Mouse (Mus musculus) midbrain, postnatal 0 days (tissue): ENCODE results near the gene Slc25a39. TPM values are rescaled to one million over a fixed set of nuclear protein-coding genes. Genes with fewer than 3 reads are reported as not detected.

Source experiments
- ATAC-seq: fragments of 200-750 bp; cut with Nextera tagmentation; 2 replicates; pipeline ENCODE4 v1.8.0; 2017; ENCODE audit warnings: moderate number of reproducible peaks, mild to moderate bottlenecking, moderate TSS enrichment, moderate library complexity; ENCODE audit not compliant: low FRiP score
- DNase-seq: peaks from one replicate; pipeline ENCODE4 v3.0.0-alpha.2; 2015; ENCODE audit warnings: low spot score
- H3K27ac ChIP-seq: fragments of 300-500 bp; sonication (generic); 2 replicates; pipeline ENCODE4 v1.5.1; 2014; ENCODE audit warnings: low read depth, mild to moderate bottlenecking, low read length, mixed read lengths
- H3K27me3 ChIP-seq: fragments of 300-500 bp; sonication (generic); 2 replicates; pipeline ENCODE4 v1.6.1; 2014; ENCODE audit warnings: low read length, control low read depth, mixed read lengths; ENCODE audit not compliant: insufficient read depth
- H3K36me3 ChIP-seq: fragments of 300-500 bp; sonication (generic); 2 replicates; pipeline ENCODE4 v1.6.1; 2014; ENCODE audit warnings: low read length, control low read depth, mixed read lengths; ENCODE audit not compliant: insufficient read depth
- H3K4me1 ChIP-seq: fragments of 300-500 bp; sonication (generic); 2 replicates; pipeline ENCODE4 v1.6.1; 2014; ENCODE audit warnings: mild to moderate bottlenecking, control low read depth, antibody characterized with exemption, low read length, mixed read lengths; ENCODE audit not compliant: insufficient read depth
- H3K4me2 ChIP-seq: fragments of 300-500 bp; sonication (generic); 2 replicates; pipeline ENCODE4 v1.6.1; 2014; ENCODE audit warnings: low read depth, mild to moderate bottlenecking, low read length, mixed read lengths; ENCODE audit not compliant: poor library complexity, severe bottlenecking
- H3K4me3 ChIP-seq: fragments of 300-500 bp; sonication (generic); 2 replicates; pipeline ENCODE4 v1.5.1; 2014; ENCODE audit warnings: low read depth, mild to moderate bottlenecking, low read length, moderate library complexity
- H3K9ac ChIP-seq: fragments of 300-500 bp; sonication (generic); replicated peaks from 2 replicates; pipeline ENCODE4 v1.6.1; 2014; ENCODE audit warnings: mild to moderate bottlenecking, low read length, moderate library complexity, mixed read lengths; ENCODE audit not compliant: poor library complexity, severe bottlenecking
- H3K9me3 ChIP-seq: fragments of 300-500 bp; sonication (generic); 2 replicates; pipeline ENCODE4 v1.6.1; 2016; ENCODE audit warnings: low read length, control low read depth
- CTCF ChIP-seq: IDR thresholded peaks from 2 replicates; pipeline ENCODE4 v1.5.1; 2016; ENCODE audit warnings: antibody characterized with exemption, mild to moderate bottlenecking
- WGBS: fragments of 180-500 bp; shearing (Covaris S2); extraction: QIAGEN DNeasy Blood & Tissue Kit; methylation state at CpG from one replicate; pipeline ENCODE4 v1.1.7; 2014; 5-methylcytosine and 5-hydroxymethylcytosine counted together
- microRNA-seq: library from miRNA; unstranded; fragments of <30 nt; microRNA quantifications from one replicate; pipeline ENCODE4, GENCODE M21; 2016; ENCODE audit warnings: borderline number of aligned reads
- polyA plus RNA-seq: library from polyadenylated mRNA; unstranded; fragments of >200 nt; fragmentation: Nextera tagmentation; extraction: Ambion mirVana; gene quantifications from 2 replicates; pipeline ENCODE4 v1.2.1, GENCODE M21; 2015
- total RNA-seq: library from RNA; depleted of rRNA; stranded (reverse); fragments of >200 nt; gene quantifications from 2 replicates; pipeline ENCODE4 v1.2.3, GENCODE M21; 2014; rRNA removed

The Slc25a39 gene
- total and polyA plus RNA-seq, 2 experiments from 2014 or later: 132 to 176 TPM

DNA sequence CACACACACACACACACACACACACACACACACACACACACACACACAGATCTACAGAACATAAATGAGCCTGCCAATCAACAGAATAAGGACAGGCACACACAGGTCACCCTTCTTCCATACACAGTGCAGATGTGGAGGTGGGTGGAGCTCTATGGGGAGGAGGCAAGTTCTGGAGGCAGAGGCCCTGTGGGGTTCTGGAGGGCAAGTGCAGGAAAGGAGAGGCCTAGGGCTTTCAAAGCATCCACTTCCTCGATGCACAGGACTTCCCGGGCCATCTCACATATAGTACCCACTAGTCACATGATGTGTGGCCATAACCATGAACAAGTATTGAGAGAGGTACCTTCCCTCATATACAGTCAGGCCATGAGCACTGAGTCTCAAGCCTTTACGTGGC is 52.2 kb downstream of the Slc25a39 start:
- Histone ChIP-seq H3K27me3 (no peaks in the 10 kb centered on the region), H3K9me3 (no peaks in the 10 kb centered on the region), H3K4me1 (no peaks in the 10 kb centered on the region), H3K36me3 (no peaks in the 10 kb centered on the region), H3K4me2 (no peak overlapping the region), H3K9ac (no peak overlapping the region), H3K4me3 (no peak overlapping the region), H3K27ac (no peak overlapping the region)
- ATAC-seq: no peak
- no peak for DNase-seq
- TF ChIP-seq CTCF: no peak
- 80% methylated on average over 3 of the region's 3 CpGs for WGBS

DNA sequence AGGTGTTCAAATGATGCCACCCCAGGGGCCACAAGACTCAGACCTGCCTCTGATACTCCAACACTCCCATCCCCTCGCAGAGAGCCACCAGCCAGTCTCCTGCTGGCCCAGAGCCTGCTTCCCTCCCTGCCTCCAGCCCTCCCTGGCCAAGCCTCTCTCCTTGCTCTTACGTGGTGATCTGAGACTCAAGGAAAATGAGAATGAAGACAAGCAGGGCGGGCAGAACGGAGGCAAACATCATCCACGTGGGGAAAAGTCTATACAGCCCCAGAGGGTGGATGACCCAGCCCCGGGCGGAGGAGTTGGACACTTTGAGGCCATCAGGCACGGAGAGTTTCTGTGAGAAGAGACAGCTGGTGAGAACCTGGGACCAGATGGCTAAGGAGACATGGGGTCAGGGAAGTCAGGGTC is 54.7 kb downstream of the Slc25a39 start:
- TF ChIP-seq CTCF: no peak
- H3K9me3 ChIP-seq: no peaks in the 10 kb centered on the region
- no peaks in the 10 kb centered on the region for H3K4me1 ChIP-seq
- no peaks in the 10 kb centered on the region for H3K36me3 ChIP-seq
- no peak overlapping the region for H3K9ac ChIP-seq
- no peaks in the 10 kb centered on the region for H3K27me3 ChIP-seq
- DNase-seq (no peak), ATAC-seq (no peak)
- H3K4me2 ChIP-seq: no peak overlapping the region
- H3K4me3 ChIP-seq: no peak overlapping the region
- WGBS: 38% methylated on average over 8 of the region's 8 CpGs
- H3K27ac ChIP-seq: no peak overlapping the region

Small RNAs within 50 kb of the gene (microRNA-seq; reads per million reads assigned to microRNA genes)
- not detected for gene Mir6930

Other genes starting within 250 kb of the Slc25a39 start
- 77.7 and 86.2 TPM in 2 replicates for gene Lsm12, start 222.7 kb downstream of the Slc25a39 start, total RNA-seq
- gene Lsm12, start 222.7 kb downstream of the Slc25a39 start, polyA plus RNA-seq: 130 and 147 TPM in 2 replicates
- 43.1 and 68.5 TPM in 2 replicates for gene G6pc3, start 218.3 kb downstream of the Slc25a39 start, total RNA-seq
- 42.0 and 48.7 TPM in 2 replicates for gene G6pc3, start 218.3 kb downstream of the Slc25a39 start, polyA plus RNA-seq
- gene Hdac5, start 177.8 kb downstream of the Slc25a39 start, total RNA-seq: 183 and 263 TPM in 2 replicates
- 61.9 and 65.9 TPM in 2 replicates for gene Hdac5, start 177.8 kb downstream of the Slc25a39 start, polyA plus RNA-seq
- 2.1 TPM in 2 replicates for gene BC030867, start 159.1 kb downstream of the Slc25a39 start, total RNA-seq
- 0.53 and 0.60 TPM in 2 replicates for gene BC030867, start 159.1 kb downstream of the Slc25a39 start, polyA plus RNA-seq
- 2.3 and 2.5 TPM in 2 replicates for gene Asb16, start 139.2 kb downstream of the Slc25a39 start, total RNA-seq
- gene Asb16, start 139.2 kb downstream of the Slc25a39 start, polyA plus RNA-seq: 0.28 and 0.32 TPM in 2 replicates
- gene Tmub2, start 123.0 kb downstream of the Slc25a39 start, total RNA-seq: 80.5 and 90.8 TPM in 2 replicates
- gene Tmub2, start 123.0 kb downstream of the Slc25a39 start, polyA plus RNA-seq: 65.4 and 73.9 TPM in 2 replicates
- 166 and 169 TPM in 2 replicates for gene Atxn7l3, start 111.3 kb downstream of the Slc25a39 start, total RNA-seq
- gene Atxn7l3, start 111.3 kb downstream of the Slc25a39 start, polyA plus RNA-seq: 25.4 and 26.5 TPM in 2 replicates
- gene Ubtf, start 88.2 kb downstream of the Slc25a39 start, total RNA-seq: 64.3 and 71.4 TPM in 2 replicates
- gene Ubtf, start 88.2 kb downstream of the Slc25a39 start, polyA plus RNA-seq: 56.3 and 64.3 TPM in 2 replicates
- gene Slc4a1, start 41.7 kb downstream of the Slc25a39 start, total RNA-seq: 0.33 and 1.1 TPM in 2 replicates
- 0.27 and 0.42 TPM in 2 replicates for gene Slc4a1, start 41.7 kb downstream of the Slc25a39 start, polyA plus RNA-seq
- 379 and 397 TPM in 2 replicates for gene Rundc3a, start 14.5 kb downstream of the Slc25a39 start, total RNA-seq
- gene Rundc3a, start 14.5 kb downstream of the Slc25a39 start, polyA plus RNA-seq: 127 and 133 TPM in 2 replicates
- gene Grn, start 22.4 kb upstream of the Slc25a39 start, total RNA-seq: 74.2 and 78.0 TPM in 2 replicates
- 90.4 and 91.7 TPM in 2 replicates for gene Grn, start 22.4 kb upstream of the Slc25a39 start, polyA plus RNA-seq
- gene Fam171a2, start 39.7 kb upstream of the Slc25a39 start, total RNA-seq: 584 and 605 TPM in 2 replicates
- 22.5 and 25.4 TPM in 2 replicates for gene Fam171a2, start 39.7 kb upstream of the Slc25a39 start, polyA plus RNA-seq
- 2.6 and 4.7 TPM in 2 replicates for gene Itga2b, start 62.2 kb upstream of the Slc25a39 start, total RNA-seq
- 15.4 and 15.5 TPM in 2 replicates for gene Itga2b, start 62.2 kb upstream of the Slc25a39 start, polyA plus RNA-seq
- 24.8 and 33.4 TPM in 2 replicates for gene Gpatch8, start 148.4 kb upstream of the Slc25a39 start, total RNA-seq
- gene Gpatch8, start 148.4 kb upstream of the Slc25a39 start, polyA plus RNA-seq: 35.8 and 53.3 TPM in 2 replicates
- 1.1 and 3.5 TPM in 2 replicates for gene Gm11627, start 171.5 kb upstream of the Slc25a39 start, total RNA-seq
- 4.6 and 5.8 TPM in 2 replicates for gene Gm11627, start 171.5 kb upstream of the Slc25a39 start, polyA plus RNA-seq
- gene Fzd2, start 196.4 kb upstream of the Slc25a39 start, total RNA-seq: 16.8 and 17.3 TPM in 2 replicates
- gene Fzd2, start 196.4 kb upstream of the Slc25a39 start, polyA plus RNA-seq: 3.9 and 4.5 TPM in 2 replicates